Mouse (Mus musculus) hindbrain, embryonic 16.5 days (tissue): ENCODE data around the gene Ginm1. TPM values are rescaled to one million over a fixed set of nuclear protein-coding genes. Genes with fewer than 3 reads are reported as not detected.

ENCODE experiments used
- ATAC-seq: fragments of 200-750 bp; cut with Nextera tagmentation; 2 replicates; pipeline ENCODE4 v1.8.0; 2017; ENCODE audit warnings: moderate TSS enrichment, moderate library complexity
- H3K27ac ChIP-seq: fragments of 300-500 bp; sonication (generic); 2 replicates; pipeline ENCODE4 v1.5.1; 2014; ENCODE audit warnings: low read depth, mild to moderate bottlenecking, control low read depth, low read length, moderate library complexity
- H3K27me3 ChIP-seq: fragments of 300-500 bp; sonication (generic); replicated peaks from 2 replicates; pipeline ENCODE4 v1.6.1; 2014; ENCODE audit warnings: low read length; ENCODE audit not compliant: control insufficient read depth, insufficient read depth
- H3K36me3 ChIP-seq: fragments of 300-500 bp; sonication (generic); 2 replicates; pipeline ENCODE4 v1.6.1; 2014; ENCODE audit warnings: mild to moderate bottlenecking, low read length, moderate library complexity, mixed read lengths; ENCODE audit not compliant: control insufficient read depth, insufficient read depth
- H3K4me1 ChIP-seq: fragments of 300-500 bp; sonication (generic); 2 replicates; pipeline ENCODE4 v1.6.1; 2014; ENCODE audit warnings: low read depth, low read length; ENCODE audit not compliant: control insufficient read depth, insufficient read depth
- H3K4me2 ChIP-seq: fragments of 300-500 bp; sonication (generic); 2 replicates; pipeline ENCODE4 v1.6.1; 2014; ENCODE audit warnings: mild to moderate bottlenecking, low read length, control low read depth, moderate library complexity
- H3K4me3 ChIP-seq: fragments of 300-500 bp; sonication (generic); 2 replicates; pipeline ENCODE4 v1.5.1; 2014; ENCODE audit warnings: mild to moderate bottlenecking, low read length, control low read depth, moderate library complexity
- H3K9ac ChIP-seq: fragments of 300-500 bp; sonication (generic); 2 replicates; pipeline ENCODE4 v1.6.1; 2014; ENCODE audit warnings: low read depth, mild to moderate bottlenecking, control low read depth, low read length, moderate library complexity
- H3K9me3 ChIP-seq: fragments of 300-500 bp; sonication (generic); 2 replicates; pipeline ENCODE4 v1.6.1; 2014; ENCODE audit warnings: mild to moderate bottlenecking, low read length, moderate library complexity; ENCODE audit not compliant: control insufficient read depth
- WGBS: fragments of 180-500 bp; shearing (Covaris S2); extraction: QIAGEN DNeasy Blood & Tissue Kit; methylation state at CpG from one replicate; pipeline ENCODE4 v1.1.7; 2014; 5-methylcytosine and 5-hydroxymethylcytosine counted together
- polyA plus RNA-seq: library from polyadenylated mRNA; unstranded; fragments of >200 nt; fragmentation: Nextera tagmentation; extraction: Ambion mirVana; gene quantifications from 2 replicates; pipeline ENCODE4 v1.2.1, GENCODE M21; 2015

Gene Ginm1
- polyA plus RNA-seq: 57.2 and 57.5 TPM in 2 replicates

DNA sequence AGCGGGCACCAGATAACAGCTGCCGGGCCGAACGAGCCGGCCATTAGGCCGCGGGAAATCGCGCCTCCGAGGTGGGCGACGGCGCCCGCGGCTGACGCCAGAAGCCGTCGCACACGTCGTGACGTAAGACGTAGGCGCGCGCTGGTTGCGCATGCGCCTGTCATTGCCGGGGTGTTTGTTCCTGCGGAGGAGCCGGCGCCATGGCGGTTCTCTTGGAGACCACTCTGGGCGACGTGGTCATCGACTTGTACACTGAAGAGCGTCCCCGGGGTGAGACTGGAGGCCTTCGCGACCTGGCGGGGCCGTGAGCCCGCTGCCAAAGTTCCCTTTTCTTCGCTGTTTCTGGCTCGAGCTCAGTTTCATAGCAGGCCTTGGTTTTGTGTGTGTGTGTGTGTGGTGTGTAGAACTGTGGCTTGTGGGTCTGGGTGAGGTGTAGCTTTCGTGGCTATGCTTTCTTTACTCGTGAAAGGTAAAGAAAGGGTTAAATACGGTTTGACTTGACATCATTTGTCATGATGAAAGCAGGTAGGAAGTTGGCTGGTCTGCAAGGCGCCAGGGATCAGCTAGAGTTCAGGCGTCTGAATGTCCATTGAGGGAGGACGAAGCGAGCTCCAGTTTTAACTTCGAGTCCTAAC, at the start of gene Ginm1, which contains the start of gene Ppil4:
TSS of gene Ginm1 (minus strand) at position 74 of the 635 bp plus-strand sequence.
TSS of gene Ppil4 (plus strand) at position 141 of the 635 bp plus-strand sequence.
- Histone ChIP-seq H3K27me3 (no peaks in the 10 kb centered on the region), H3K4me2 (peak within 1 kb of the TSS; percentile 96), H3K36me3 (peaks cover 10% of the 10 kb centered on the region), H3K9me3 (no peaks in the 10 kb centered on the region), H3K4me3 (peak within 1 kb of the TSS; percentile 61), H3K4me1 (peaks cover 17% of the 10 kb centered on the region), H3K27ac (peak within 1 kb of the TSS; percentile 60; the same call in 1 of the 2 replicates), H3K9ac (peak within 1 kb of the TSS; percentile 92)
- ATAC-seq: peak; percentile 95
- WGBS: under 1% methylated on average over 52 of the region's 52 CpGs

DNA sequence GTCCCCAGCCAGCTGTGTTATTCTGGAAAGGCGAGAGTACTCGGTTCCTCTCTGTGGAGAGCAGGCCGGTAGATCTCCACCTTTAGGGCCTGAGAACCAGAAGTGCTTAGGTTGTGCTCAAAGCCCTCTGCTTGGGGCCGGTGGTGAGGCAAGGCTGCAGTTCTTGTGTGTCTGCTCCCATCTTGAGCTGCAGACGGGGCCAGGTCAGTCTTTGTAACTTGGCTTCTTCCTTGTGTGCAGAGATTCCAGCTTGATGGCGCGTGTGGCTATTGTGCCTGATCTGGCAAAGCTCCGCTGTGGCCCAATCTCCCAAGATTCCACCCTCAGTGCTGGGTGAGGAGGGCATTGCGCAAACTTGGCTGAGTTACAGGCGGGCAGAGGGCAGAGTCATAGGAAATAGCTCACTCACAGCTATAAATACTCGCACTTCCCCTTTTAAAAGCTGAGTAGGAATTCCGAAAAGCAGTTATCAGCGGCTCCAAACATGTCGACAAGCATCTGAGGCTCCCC, 49.0 kb upstream of the Ginm1 start:
- WGBS: 67% methylated on average over 14 of the region's 14 CpGs
- Histone ChIP-seq H3K36me3 (no peaks in the 10 kb centered on the region), H3K4me1 (no peaks in the 10 kb centered on the region)

DNA sequence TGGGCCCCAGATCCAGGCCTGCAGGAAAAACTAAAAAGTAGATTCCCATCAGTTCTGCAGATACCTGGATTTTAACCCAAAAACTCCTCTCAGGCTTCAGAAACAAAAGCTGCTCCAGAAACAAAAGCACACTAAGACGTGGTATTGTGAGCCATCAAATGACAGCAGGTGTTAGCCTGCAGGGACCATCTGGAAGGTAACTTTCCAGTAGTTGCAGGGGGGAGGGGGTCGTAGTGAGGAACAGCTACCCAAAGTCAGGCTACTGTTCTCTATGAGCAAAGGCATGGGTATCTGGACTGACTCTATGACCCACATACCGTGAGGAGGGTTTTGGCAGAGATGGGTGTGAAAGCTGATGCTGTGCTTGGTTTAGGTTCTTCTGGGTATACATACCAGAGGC, 48.2 kb upstream of the Ginm1 start:
- Histone ChIP-seq H3K9ac (no peak overlapping the region), H3K27ac (no peak overlapping the region), H3K4me1 (no peaks in the 10 kb centered on the region), H3K36me3 (no peaks in the 10 kb centered on the region), H3K4me3 (no peak overlapping the region), H3K4me2 (no peak overlapping the region), H3K9me3 (no peaks in the 10 kb centered on the region), H3K27me3 (no peaks in the 10 kb centered on the region)
- ATAC-seq: no peak
- WGBS: 68% methylated on average over 3 of the region's 3 CpGs

More for the DNA sequence above, 49.0 kb upstream of the Ginm1 start:
- H3K9ac ChIP-seq: no peak overlapping the region
- no peaks in the 10 kb centered on the region for H3K9me3 ChIP-seq
- no peak for ATAC-seq
- H3K27me3 ChIP-seq: no peaks in the 10 kb centered on the region
- no peak overlapping the region for H3K4me3 ChIP-seq
- H3K4me2 ChIP-seq: no peak overlapping the region
- no peak overlapping the region for H3K27ac ChIP-seq

DNA sequence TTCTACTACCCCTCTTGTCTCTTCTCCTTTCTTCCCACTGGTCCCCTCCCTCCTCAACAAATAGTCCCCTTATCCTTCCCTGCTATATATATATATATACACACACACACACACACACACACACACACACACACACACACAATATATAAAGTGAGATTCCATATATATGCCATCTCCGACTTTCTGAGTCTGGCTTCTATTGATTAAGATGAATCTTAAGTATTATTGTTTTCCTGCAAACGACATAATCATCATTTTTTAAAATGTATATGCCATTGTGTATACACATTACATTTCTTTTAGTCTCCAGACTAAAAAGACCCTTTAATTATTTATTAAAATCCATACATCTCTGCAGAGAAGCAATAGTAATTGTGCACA, 47.7 kb upstream of the Ginm1 start:
- WGBS: 75% methylated on average over 2 of the region's 2 CpGs
- Histone ChIP-seq H3K27me3 (no peaks in the 10 kb centered on the region), H3K9ac (no peak overlapping the region), H3K4me2 (no peak overlapping the region), H3K36me3 (no peaks in the 10 kb centered on the region), H3K27ac (no peak overlapping the region), H3K9me3 (no peaks in the 10 kb centered on the region), H3K4me3 (no peak overlapping the region), H3K4me1 (no peaks in the 10 kb centered on the region)
- ATAC-seq: no peak; the same call in 1 of the 2 replicates

DNA sequence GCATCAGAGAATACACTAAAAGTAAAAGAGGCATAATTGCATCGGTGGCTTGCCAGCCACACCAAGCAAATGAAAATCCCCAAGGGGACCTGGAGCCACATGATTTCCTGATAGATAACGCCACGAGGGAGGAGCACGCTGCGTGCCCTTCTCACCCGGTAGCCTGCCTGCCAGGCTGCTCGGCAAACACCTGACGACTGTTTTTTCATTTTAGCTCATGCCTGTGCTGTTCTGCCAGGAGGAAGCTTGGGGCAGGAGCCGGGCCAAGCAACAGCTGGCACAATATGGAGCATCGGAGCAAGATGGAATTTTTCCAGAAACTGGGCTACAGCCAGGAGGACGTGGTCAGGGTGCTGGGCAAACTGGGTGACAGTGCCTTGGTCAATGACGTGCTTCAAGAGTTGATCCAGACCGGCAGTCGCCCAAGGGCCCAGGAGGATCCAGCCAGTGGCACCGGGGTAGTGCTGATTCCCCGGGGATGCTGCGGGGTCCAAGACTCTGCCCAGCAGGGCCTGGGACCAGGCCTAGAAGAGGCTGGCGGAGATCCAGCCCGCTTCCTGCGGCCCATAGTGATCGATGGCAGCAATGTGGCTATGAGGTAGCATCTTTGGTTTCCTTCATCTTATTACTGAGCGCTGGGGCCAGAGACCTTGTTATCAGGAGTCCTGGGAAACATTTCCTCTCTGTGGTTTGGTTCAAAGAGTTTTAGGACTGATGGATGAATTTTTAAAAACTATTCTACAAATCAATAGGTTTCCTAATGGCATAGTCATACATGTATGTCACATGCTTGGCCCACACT, 47.1 kb upstream of the Ginm1 start:
- Histone ChIP-seq H3K27me3 (no peaks in the 10 kb centered on the region), H3K9ac (no peak overlapping the region), H3K36me3 (no peaks in the 10 kb centered on the region), H3K4me1 (no peaks in the 10 kb centered on the region), H3K4me3 (no peak overlapping the region), H3K9me3 (no peaks in the 10 kb centered on the region), H3K4me2 (no peak overlapping the region), H3K27ac (no peak overlapping the region)
- peak; percentile 64 for ATAC-seq
- WGBS: 77% methylated on average over 22 of the region's 22 CpGs

DNA sequence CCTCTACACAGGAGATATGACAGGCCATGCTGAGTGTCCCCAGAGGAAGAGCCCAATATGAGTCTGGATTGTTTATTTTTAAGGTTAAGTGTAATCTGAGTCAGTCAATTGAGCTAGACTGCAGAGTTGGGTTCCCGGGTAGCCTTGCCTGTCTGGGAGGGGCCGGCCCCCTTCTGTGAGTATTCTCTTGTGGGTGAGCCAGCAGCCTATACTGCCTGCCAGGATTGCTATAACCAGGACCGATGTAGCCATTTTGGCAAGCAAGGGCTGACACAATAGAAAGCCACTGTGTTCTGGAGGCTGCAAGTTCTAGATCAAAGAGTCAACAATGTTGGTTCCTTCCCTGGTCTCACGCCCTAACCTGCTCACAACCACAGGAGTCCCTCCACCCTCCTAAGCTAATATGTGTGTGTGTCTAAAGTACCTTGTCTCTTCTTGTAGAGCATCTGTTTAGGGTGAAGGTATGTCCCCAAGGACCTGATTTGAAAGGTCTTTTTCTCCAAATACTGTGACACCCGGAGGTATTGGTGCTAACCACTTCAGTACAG, 46.3 kb upstream of the Ginm1 start:
- 87% methylated on average over 5 of the region's 5 CpGs for WGBS
- no peak for ATAC-seq
- Histone ChIP-seq H3K9ac (no peak overlapping the region), H3K4me1 (no peaks in the 10 kb centered on the region), H3K36me3 (no peaks in the 10 kb centered on the region), H3K27me3 (no peaks in the 10 kb centered on the region), H3K9me3 (no peaks in the 10 kb centered on the region), H3K27ac (no peak overlapping the region), H3K4me3 (no peak overlapping the region), H3K4me2 (no peak overlapping the region)

DNA sequence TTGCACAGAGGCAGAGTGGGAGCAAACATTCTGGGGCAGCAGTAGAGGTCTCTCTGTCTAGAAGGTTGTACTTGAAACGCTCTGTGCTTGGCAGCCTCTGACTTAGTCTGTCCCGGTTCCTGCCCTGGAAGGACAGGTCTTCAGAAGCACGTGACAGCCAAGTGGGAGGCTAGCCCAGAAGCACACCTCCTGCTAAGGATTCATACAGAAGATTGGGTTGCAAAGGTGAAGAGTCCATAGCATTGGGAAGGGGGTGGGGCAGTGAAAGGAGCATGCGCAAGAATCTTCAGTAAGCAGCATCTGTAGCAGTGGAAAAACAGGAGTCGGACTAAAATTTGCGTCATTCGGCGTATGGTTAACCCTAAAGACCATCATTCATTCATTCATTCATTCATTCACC, 45.4 kb upstream of the Ginm1 start:
- Histone ChIP-seq H3K27ac (no peak overlapping the region), H3K4me1 (no peaks in the 10 kb centered on the region), H3K4me2 (no peak overlapping the region), H3K4me3 (no peak overlapping the region), H3K9ac (no peak overlapping the region), H3K27me3 (no peaks in the 10 kb centered on the region), H3K9me3 (no peaks in the 10 kb centered on the region), H3K36me3 (no peaks in the 10 kb centered on the region)
- WGBS: 90% methylated on average over 8 of the region's 8 CpGs
- no peak for ATAC-seq

DNA sequence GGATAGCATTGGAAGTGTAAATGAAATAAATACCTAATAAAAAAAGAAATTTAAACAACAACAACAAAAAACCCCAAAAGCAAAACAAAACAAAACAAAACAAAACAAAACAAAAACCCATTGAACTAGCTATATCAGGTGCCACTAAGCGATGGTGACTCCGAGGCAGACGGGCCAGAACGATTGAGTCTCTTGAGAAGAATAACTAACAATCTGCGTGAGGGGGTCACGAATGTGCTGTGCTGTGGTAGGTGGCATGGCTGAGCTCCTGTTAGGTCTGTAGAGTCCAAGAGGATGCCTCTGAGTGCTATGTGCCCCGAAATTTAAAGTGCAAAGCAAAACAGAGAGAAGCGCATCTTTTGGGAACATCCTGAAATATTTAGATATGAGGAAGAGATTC, 44.8 kb upstream of the Ginm1 start:
- 94% methylated on average over 8 of the region's 8 CpGs for WGBS
- H3K9me3 ChIP-seq: no peaks in the 10 kb centered on the region
- H3K4me3 ChIP-seq: no peak overlapping the region
- no peak overlapping the region for H3K27ac ChIP-seq
- no peaks in the 10 kb centered on the region for H3K27me3 ChIP-seq
- no peak for ATAC-seq
- H3K4me2 ChIP-seq: no peak overlapping the region
- H3K36me3 ChIP-seq: no peaks in the 10 kb centered on the region
- no peak overlapping the region for H3K9ac ChIP-seq
- 0 out of 2 replicates have a peak, but pooled peaks cover under 1% of the 10 kb centered on the region for H3K4me1 ChIP-seq

DNA sequence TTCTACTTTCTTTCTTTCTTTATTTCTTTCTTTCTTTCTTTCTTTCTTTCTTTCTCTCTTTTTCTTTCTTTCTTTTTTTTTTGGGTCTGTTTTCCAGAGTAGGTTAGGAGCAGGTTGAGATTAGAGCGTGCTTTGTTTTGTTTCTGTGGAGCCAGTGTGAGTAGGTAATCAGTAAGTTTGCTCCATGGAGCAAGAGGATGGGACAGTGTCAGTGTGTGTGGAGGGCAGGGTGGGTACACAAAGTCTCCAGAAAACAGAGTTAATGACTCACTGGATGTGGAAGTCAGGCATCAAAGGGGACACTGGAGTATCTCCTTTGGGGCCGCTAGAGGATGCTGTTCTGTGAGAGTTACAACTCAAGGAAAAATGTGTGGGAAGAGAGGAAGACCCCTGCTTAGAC, 44.3 kb upstream of the Ginm1 start:
- Histone ChIP-seq H3K36me3 (no peaks in the 10 kb centered on the region), H3K4me1 (peaks cover 6% of the 10 kb centered on the region), H3K4me2 (no peak overlapping the region), H3K27ac (no peak overlapping the region), H3K9ac (no peak overlapping the region), H3K27me3 (no peaks in the 10 kb centered on the region), H3K4me3 (no peak overlapping the region), H3K9me3 (no peaks in the 10 kb centered on the region)
- no peak for ATAC-seq
- 72% methylated on average over 2 of the region's 2 CpGs for whole genome bisulfite sequencing
